Comparison of ENCODE assay signal across 27 mouse cellular contexts in the genomic region with DNA sequence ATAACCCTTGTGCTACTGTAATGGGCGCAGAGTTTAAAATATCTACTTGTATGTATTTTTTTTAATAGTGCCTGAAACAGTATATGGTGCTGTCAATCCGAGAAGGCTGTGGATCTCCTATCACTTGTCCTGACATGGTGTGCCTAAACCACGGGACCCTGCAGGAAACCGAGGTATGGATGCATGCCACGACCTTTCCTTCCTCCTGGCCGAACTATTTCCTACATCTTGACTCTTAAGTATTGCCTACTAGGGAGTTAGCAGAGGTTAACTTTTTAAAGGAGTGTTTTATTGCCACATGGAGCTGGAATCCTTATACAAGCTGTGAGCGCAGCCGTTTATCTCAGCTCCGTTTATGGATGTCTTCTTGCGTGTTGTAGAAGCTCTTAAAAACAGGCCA.
"Had no signal": no experiment of that assay in that cellular context is flagged by ENCODE, and none has a peak within 500 bp of the region (broad histone marks: within the 10 kb centered on the region; RNA-seq: fewer than 3 reads in every experiment).

No protein-coding gene starts in this region.

- H3K27ac ChIP-seq: heart, adult 2 months; heart, embryonic 13.5 days; heart, embryonic 15.5 days; hindbrain, embryonic 10.5 days; hindbrain, embryonic 12.5 days; hindbrain, embryonic 14.5 days; intestine, embryonic 15.5 days; layer of hippocampus, adult 2 months; left cerebral cortex, adult 2 months; limb, embryonic 10.5 days; limb, embryonic 12.5 days; liver, embryonic 13.5 days had no signal

- H3K36me3 ChIP-seq: heart, embryonic 13.5 days; heart, embryonic 15.5 days; hindbrain, embryonic 10.5 days; hindbrain, embryonic 12.5 days; intestine, embryonic 15.5 days; limb, embryonic 10.5 days; limb, embryonic 12.5 days; liver, embryonic 13.5 days had no signal

- H3K4me2 ChIP-seq: heart, embryonic 11.5 days; heart, embryonic 13.5 days; heart, embryonic 15.5 days; hindbrain, embryonic 12.5 days; hindbrain, embryonic 14.5 days; intestine, embryonic 15.5 days; limb, embryonic 12.5 days; liver, embryonic 11.5 days; liver, embryonic 13.5 days had no signal

- DNase-seq: gastrocnemius, postnatal 10 days; gastrocnemius, postnatal 36 days; heart, adult 2 months; heart, postnatal 14 days; heart, postnatal 4 days; kidney, adult 18-20 months; kidney, adult 8-10 months; kidney, postnatal 10 days; kidney, postnatal 25 days; kidney, postnatal 4 days; liver; liver, embryonic 13.5 days had no signal

- ATAC-seq: hindbrain, embryonic 16.5 days; inflammation-experienced regulatory T-cells, adult 6 months; intestine, embryonic 15.5 days; intestine, postnatal 0 days had no signal

- H3K9me3 ChIP-seq: heart, embryonic 13.5 days; heart, embryonic 15.5 days; hindbrain, embryonic 10.5 days; hindbrain, embryonic 12.5 days; intestine, embryonic 15.5 days; limb, embryonic 10.5 days; limb, embryonic 12.5 days; liver, embryonic 13.5 days had no signal

- H3K9ac ChIP-seq: heart, embryonic 13.5 days; heart, embryonic 15.5 days; hindbrain, embryonic 12.5 days; hindbrain, embryonic 14.5 days; intestine, embryonic 15.5 days; limb, embryonic 12.5 days; liver, embryonic 13.5 days had no signal

- H3K4me3 ChIP-seq: heart, adult 2 months; heart, embryonic 13.5 days; heart, embryonic 15.5 days; hindbrain, embryonic 10.5 days; hindbrain, embryonic 12.5 days; intestine, embryonic 15.5 days; layer of hippocampus, adult 2 months; left cerebral cortex, adult 2 months; limb, embryonic 10.5 days; limb, embryonic 12.5 days; liver, embryonic 13.5 days had no signal

- H3K27me3 ChIP-seq: heart, embryonic 13.5 days; heart, embryonic 15.5 days; hindbrain, embryonic 12.5 days; intestine, embryonic 15.5 days; limb, embryonic 12.5 days; liver, embryonic 13.5 days had no signal
